Mouse (Mus musculus) ES-E14 (cell line): ENCODE measurements at regions not wholly inside any gene's neighbourhood (a gene's known extent, or its start where the extent isn't known, plus 50 kb on each side); places are given as distances from the start of the nearest gene placed in this dataset.

Source experiments
- CHD2 ChIP-seq: IDR thresholded peaks from 2 replicates; pipeline ENCODE4 v1.6.1; 2014; ENCODE audit warnings: mild to moderate bottlenecking, low read depth, low read length, inconsistent platforms
- ZC3H11A ChIP-seq: IDR thresholded peaks from 2 replicates; pipeline ENCODE4 v1.6.1; 2012; ENCODE audit warnings: low read depth, mild to moderate bottlenecking, inconsistent platforms, low read length, borderline replicate concordance
- ZNF384 ChIP-seq: IDR thresholded peaks from 2 replicates; pipeline ENCODE4 v1.6.1; 2012; ENCODE audit warnings: low read depth, low read length, inconsistent platforms

GRCm38 (mm10) chr13:32410065-32410464, 71.5 kb upstream of the Gmds start:
- no peak for TF ChIP-seq ZNF384
- TF ChIP-seq CHD2: no peak
- no peak for TF ChIP-seq ZC3H11A
